Mouse (Mus musculus) MEL (cell line): ENCODE measurements around the gene Xlr4b. TPM values are rescaled to one million over a fixed set of nuclear protein-coding genes. Genes with fewer than 3 reads are reported as not detected.
A peak's percentile ranks its signal among the peaks of the same experiment; 100 is the strongest.

Source experiments
- DNase-seq: peaks from one replicate; pipeline ENCODE4 v3.0.0; 2011; ENCODE audit warnings: low read depth, low spot score
- H3K27ac ChIP-seq: 2 replicates; pipeline ENCODE4 v1.5.1; 2012; ENCODE audit warnings: low read depth, mild to moderate bottlenecking, control low read depth, low read length, moderate library complexity; ENCODE audit not compliant: control insufficient read depth
- H3K27me3 ChIP-seq, 2 experiments: fragments of 150-350 bp in 1 of 2; sonication (generic) in 1 of 2; 2 replicates each; pipeline ENCODE4 v1.6.1; 2012; ENCODE audit warnings: low read length in 2 of 2, mild to moderate bottlenecking in 2 of 2, improper control_type of control experiment in 1 of 2, moderate library complexity in 1 of 2; ENCODE audit not compliant: insufficient read depth in 2 of 2, control insufficient read depth in 1 of 2
- H3K36me3 ChIP-seq, 2 experiments: 2 replicates each; pipeline ENCODE4 v1.6.1; 2012 to 2014; ENCODE audit warnings: low read length in 2 of 2, improper control_type of control experiment in 1 of 2, inconsistent platforms in 1 of 2, mild to moderate bottlenecking in 1 of 2; ENCODE audit not compliant: insufficient read depth in 2 of 2, control insufficient read depth in 1 of 2
- H3K4me1 ChIP-seq, 2 experiments: fragments of 150-350 bp in 1 of 2; sonication (generic) in 1 of 2; 2 replicates each; pipeline ENCODE4 v1.6.1; 2012; ENCODE audit warnings: low read length in 2 of 2, improper control_type of control experiment in 1 of 2, mild to moderate bottlenecking in 1 of 2; ENCODE audit not compliant: insufficient read depth in 2 of 2, control insufficient read depth in 1 of 2
- H3K4me3 ChIP-seq, 2 experiments: fragments of 150-350 bp in 1 of 2; sonication (generic) in 1 of 2; 2 replicates each; pipeline ENCODE4 v1.5.1; 2012; ENCODE audit warnings: low read depth in 2 of 2, low read length in 2 of 2, mild to moderate bottlenecking in 2 of 2, moderate library complexity in 2 of 2, control low read depth in 1 of 2, improper control_type of control experiment in 1 of 2; ENCODE audit not compliant: control insufficient read depth in 1 of 2, insufficient read depth in 1 of 2
- H3K79me2 ChIP-seq: 2 replicates; pipeline ENCODE4 v1.6.1; 2012; ENCODE audit warnings: mild to moderate bottlenecking, low read length, moderate library complexity; ENCODE audit not compliant: control insufficient read depth, poor library complexity, insufficient read depth
- H3K9ac ChIP-seq: 2 replicates; pipeline ENCODE4 v1.6.1; 2012; ENCODE audit warnings: low read depth, mild to moderate bottlenecking, control low read depth, low read length, moderate library complexity; ENCODE audit not compliant: control insufficient read depth, poor library complexity, severe bottlenecking
- H3K9me3 ChIP-seq: fragments of 150-350 bp; sonication (generic); replicated peaks from 2 replicates; pipeline ENCODE4 v1.6.1; 2012; ENCODE audit warnings: mild to moderate bottlenecking, low read length, improper control_type of control experiment, moderate library complexity; ENCODE audit not compliant: insufficient read depth
- CHD1 ChIP-seq: IDR thresholded peaks from 2 replicates; pipeline ENCODE4 v1.6.1; 2012; ENCODE audit warnings: low read depth, mild to moderate bottlenecking, inconsistent platforms, low read length, improper control_type of control experiment
- CTCF ChIP-seq, 3 experiments: IDR thresholded peaks in 2 of 3; conservative IDR thresholded peaks in 1 of 3; 2 replicates each; pipeline ENCODE4 v1.5.1; 2011 to 2012; ENCODE audit warnings: low read length in 3 of 3, low read depth in 2 of 3, mild to moderate bottlenecking in 2 of 3, improper control_type of control experiment in 1 of 3, inconsistent platforms in 1 of 3, mixed read lengths in 1 of 3, moderate library complexity in 1 of 3; ENCODE audit not compliant: control insufficient read depth in 1 of 3, insufficient read depth in 1 of 3, poor library complexity in 1 of 3, severe bottlenecking in 1 of 3
- E2F4 ChIP-seq: IDR thresholded peaks from 2 replicates; pipeline ENCODE4 v1.6.1; 2011; ENCODE audit warnings: low read depth, low read length, improper control_type of control experiment, borderline replicate concordance
- ELF1 ChIP-seq: IDR thresholded peaks from 2 replicates; pipeline ENCODE4 v1.6.1; 2014; ENCODE audit warnings: low read depth, mild to moderate bottlenecking, inconsistent platforms, low read length, improper control_type of control experiment, moderate library complexity
- ETS1 ChIP-seq: IDR thresholded peaks from 2 replicates; pipeline ENCODE4 v1.6.1; 2012; ENCODE audit warnings: low read depth, mild to moderate bottlenecking, inconsistent platforms, low read length, improper control_type of control experiment, moderate library complexity
- GATA1 ChIP-seq: IDR thresholded peaks from 2 replicates; pipeline ENCODE4 v1.6.1; 2011; ENCODE audit warnings: low read depth, low read length, improper control_type of control experiment
- HCFC1 ChIP-seq: IDR thresholded peaks from 2 replicates; pipeline ENCODE4 v1.6.1; 2012; ENCODE audit warnings: low read depth, mild to moderate bottlenecking, inconsistent platforms, low read length, improper control_type of control experiment, moderate library complexity
- KAT2A ChIP-seq: conservative IDR thresholded peaks from 2 replicates; pipeline ENCODE4 v1.6.1; 2012; ENCODE audit warnings: low read depth, low read length, improper control_type of control experiment, inconsistent platforms
- MAFK ChIP-seq: IDR thresholded peaks from 2 replicates; pipeline ENCODE4 v1.6.1; 2011; ENCODE audit warnings: low read depth, mild to moderate bottlenecking, low read length, improper control_type of control experiment, borderline replicate concordance
- MXI1 ChIP-seq: IDR thresholded peaks from 2 replicates; pipeline ENCODE4 v1.6.1; 2011; ENCODE audit warnings: mild to moderate bottlenecking, low read depth, low read length, improper control_type of control experiment
- MYC ChIP-seq: IDR thresholded peaks from 2 replicates; pipeline ENCODE4 v1.6.1; 2011; ENCODE audit warnings: low read depth, mild to moderate bottlenecking, low read length, improper control_type of control experiment, moderate library complexity
- NELFE ChIP-seq: IDR thresholded peaks from 2 replicates; pipeline ENCODE4 v1.6.1; 2011; ENCODE audit warnings: low read depth, low read length, improper control_type of control experiment
- NRF1 ChIP-seq: IDR thresholded peaks from 2 replicates; pipeline ENCODE4 v1.6.1; 2014; ENCODE audit warnings: low read depth, mild to moderate bottlenecking, inconsistent platforms, low read length, improper control_type of control experiment, moderate library complexity; ENCODE audit not compliant: poor library complexity, insufficient read depth, severe bottlenecking
- POLR2A ChIP-seq, 2 experiments: IDR thresholded peaks; 2 replicates each; pipeline ENCODE4 v1.6.1; 2011 to 2012; ENCODE audit warnings: low read length in 2 of 2, mild to moderate bottlenecking in 2 of 2, control low read depth in 1 of 2, improper control_type of control experiment in 1 of 2, low read depth in 1 of 2, moderate library complexity in 1 of 2; ENCODE audit not compliant: control insufficient read depth in 1 of 2, insufficient read depth in 1 of 2, poor library complexity in 1 of 2
- POLR2AphosphoS2 ChIP-seq: IDR thresholded peaks from 2 replicates; pipeline ENCODE4 v1.6.1; 2011; ENCODE audit warnings: low read length, improper control_type of control experiment
- RCOR1 ChIP-seq: IDR thresholded peaks from 2 replicates; pipeline ENCODE4 v1.6.1; 2012; ENCODE audit warnings: low read depth, mild to moderate bottlenecking, inconsistent platforms, low read length, improper control_type of control experiment
- SIN3A ChIP-seq: IDR thresholded peaks from 2 replicates; pipeline ENCODE4 v1.6.1; 2012; ENCODE audit warnings: low read length, improper control_type of control experiment, inconsistent platforms
- TBP ChIP-seq: IDR thresholded peaks from 2 replicates; pipeline ENCODE4 v1.8.0; 2011; ENCODE audit warnings: low read depth, low read length, improper control_type of control experiment
- UBTF ChIP-seq: IDR thresholded peaks from 2 replicates; pipeline ENCODE4 v1.6.1; 2012; ENCODE audit warnings: low read depth, mild to moderate bottlenecking, inconsistent platforms, low read length, improper control_type of control experiment, moderate library complexity, borderline replicate concordance; ENCODE audit not compliant: insufficient read depth
- USF1 ChIP-seq: IDR thresholded peaks from 2 replicates; pipeline ENCODE4 v1.6.1; 2014; ENCODE audit warnings: low read depth, mild to moderate bottlenecking, inconsistent platforms, low read length, improper control_type of control experiment, moderate library complexity
- ZKSCAN1 ChIP-seq: IDR thresholded peaks from 2 replicates; pipeline ENCODE4 v1.6.1; 2012; ENCODE audit warnings: low read depth, mild to moderate bottlenecking, inconsistent platforms, low read length, improper control_type of control experiment, moderate library complexity
- ZNF384 ChIP-seq: IDR thresholded peaks from 2 replicates; pipeline ENCODE4 v1.6.1; 2012; ENCODE audit warnings: low read depth, mild to moderate bottlenecking, inconsistent platforms, low read length, improper control_type of control experiment
- polyA plus RNA-seq, 2 experiments: library from polyadenylated mRNA; stranded (reverse) in 1 of 2; unstranded in 1 of 2; fragments of >175 nt in 1 of 2; fragments of >200 nt in 1 of 2; gene quantifications; 2 replicates each; pipeline versions ENCODE4 v1.2.1 to v1.2.4; 2012; ENCODE audit warnings: low replicate concordance in 2 of 2, low read depth in 1 of 2; ENCODE audit not compliant: insufficient read length in 2 of 2, insufficient read depth in 1 of 2, missing spikeins in 1 of 2
- total RNA-seq: library from RNA; depleted of rRNA; stranded (reverse); fragments of 300-350 nt; gene quantifications from 2 replicates; pipeline ENCODE4 v1.2.3, GENCODE M21; 2012

Xlr4b gene
- total and polyA plus RNA-seq, 3 experiments = 43.2 to 44.4 TPM; not detected in 1

GRCm38 (mm10) chrX:73227914-73228605 lies 13.9 kb downstream of the Xlr4b start, which contains the start of gene F8a:
TSS of gene F8a (plus strand) at chrX:73228291.
- TF ChIP-seq ZNF384 (no peak), SIN3A (peak; percentile 4; the same call in 1 of the 2 replicates), MXI1 (peak; percentile 17; the same call in 1 of the 2 replicates), MAFK (no peak), ELF1 (peak; percentile 69), HCFC1 (peak; percentile 60), KAT2A (no peak), POLR2A (IDR thresholded peaks at IDR 0.05; ENCODE audit: control insufficient read depth in 1 of 2, insufficient read depth in 1 of 2, low read depth in 1 of 2, low read length in 2 of 2, poor library complexity in 1 of 2) (peak; percentile 40 to 68; a peak in 2 of 4 replicates), ETS1 (peak; percentile 22; the same call in 1 of the 2 replicates), NELFE (peak; percentile 49), TBP (peak; percentile 69), CHD1 (no peak)
- peaks cover 2% of the 10 kb centered on the region; the same call in 1 of the 2 replicates for H3K79me2 ChIP-seq
- H3K4me1 ChIP-seq = peaks cover 3% of the 10 kb centered on the region in 2 experiments; a peak in 2 of 4 replicates
- H3K36me3 ChIP-seq = peaks cover 0 to 11% of the 10 kb centered on the region in 2 experiments; a peak in 2 of 4 replicates
- peak within 1 kb of the TSS; percentile 59 to 75 for H3K4me3 ChIP-seq
- H3K9ac ChIP-seq = peak within 1 kb of the TSS; percentile 76
- peak within 1 kb of the TSS; percentile 94 for H3K27ac ChIP-seq
- no peaks in the 10 kb centered on the region for H3K27me3 ChIP-seq
- DNase-seq = peak; percentile 90
- no peaks in the 10 kb centered on the region for H3K9me3 ChIP-seq

- DNase-seq = peak; percentile 54
- peak overlapping the region; percentile 94 for H3K27ac ChIP-seq
- peak overlapping the region; percentile 59 to 75 for H3K4me3 ChIP-seq
- peak overlapping the region; percentile 76 for H3K9ac ChIP-seq
- peaks cover 0 to 11% of the 10 kb centered on the region in 2 experiments; a peak in 2 of 4 replicates for H3K36me3 ChIP-seq
- H3K9me3 ChIP-seq = no peaks in the 10 kb centered on the region
- peaks cover 2% of the 10 kb centered on the region; the same call in 1 of the 2 replicates for H3K79me2 ChIP-seq
- no peaks in the 10 kb centered on the region for H3K27me3 ChIP-seq
- H3K4me1 ChIP-seq = peaks cover 3% of the 10 kb centered on the region in 2 experiments; a peak in 2 of 4 replicates
- TF ChIP-seq MXI1 = peak; percentile 14; the same call in 1 of the 2 replicates
- no peak for TF ChIP-seq GATA1
- TF ChIP-seq, all 39 proteins: peak for 1
Observed at GRCm38 (mm10) chrX:73228606-73229214, 14.6 kb downstream of the Xlr4b start.

- Histone ChIP-seq H3K27ac (no peak overlapping the region), H3K36me3 (peaks cover 0 to 11% of the 10 kb centered on the region in 2 experiments; a peak in 2 of 4 replicates), H3K9me3 (no peaks in the 10 kb centered on the region), H3K9ac (peak overlapping the region; percentile 76), H3K79me2 (peaks cover 2% of the 10 kb centered on the region; the same call in 1 of the 2 replicates), H3K27me3 (no peaks in the 10 kb centered on the region), H3K4me1 (peaks cover 3% of the 10 kb centered on the region in 2 experiments; a peak in 2 of 4 replicates), H3K4me3 (peak overlapping the region; percentile 59 to 75)
- no peak for DNase-seq
- TF ChIP-seq E2F4 (no peak), ELF1 (no peak), MYC (no peak), ZKSCAN1 (no peak), CTCF (IDR thresholded peaks at IDR 0.05 in 2 of 3, conservative IDR thresholded peaks at IDR 0.05 in 1 of 3; ENCODE audit: control insufficient read depth in 1 of 3, insufficient read depth in 1 of 3, low read depth in 2 of 3, low read length in 3 of 3, poor library complexity in 1 of 3, severe bottlenecking in 1 of 3) (no peak), SIN3A (peak; percentile 41; the same call in 1 of the 2 replicates), UBTF (no peak), MXI1 (no peak; the same call in 1 of the 2 replicates), TBP (no peak), POLR2AphosphoS2 (no peak), NRF1 (no peak), RCOR1 (no peak), USF1 (peak; percentile 55; the same call in 1 of the 2 replicates), GATA1 (peak; percentile 27; the same call in 1 of the 2 replicates), POLR2A (IDR thresholded peaks at IDR 0.05; ENCODE audit: control insufficient read depth in 1 of 2, insufficient read depth in 1 of 2, low read depth in 1 of 2, low read length in 2 of 2, poor library complexity in 1 of 2) (no peak), CHD1 (no peak)
Observed at GRCm38 (mm10) chrX:73229288-73229687, 15.2 kb downstream of the Xlr4b start.
